Mouse (Mus musculus) kidney, adult 8-10 months (tissue): ENCODE data around the gene Ptpn11.
"Not testable (repeated sequence)": the region's sequence is repeated elsewhere in the genome, so short reads cannot be mapped to it uniquely, and the experiment has no call there.

Experiments used
- DNase-seq, 2 experiments: peaks; one replicate each; pipeline ENCODE4 v3.0.0; 2022

The Ptpn11 gene

DNA sequence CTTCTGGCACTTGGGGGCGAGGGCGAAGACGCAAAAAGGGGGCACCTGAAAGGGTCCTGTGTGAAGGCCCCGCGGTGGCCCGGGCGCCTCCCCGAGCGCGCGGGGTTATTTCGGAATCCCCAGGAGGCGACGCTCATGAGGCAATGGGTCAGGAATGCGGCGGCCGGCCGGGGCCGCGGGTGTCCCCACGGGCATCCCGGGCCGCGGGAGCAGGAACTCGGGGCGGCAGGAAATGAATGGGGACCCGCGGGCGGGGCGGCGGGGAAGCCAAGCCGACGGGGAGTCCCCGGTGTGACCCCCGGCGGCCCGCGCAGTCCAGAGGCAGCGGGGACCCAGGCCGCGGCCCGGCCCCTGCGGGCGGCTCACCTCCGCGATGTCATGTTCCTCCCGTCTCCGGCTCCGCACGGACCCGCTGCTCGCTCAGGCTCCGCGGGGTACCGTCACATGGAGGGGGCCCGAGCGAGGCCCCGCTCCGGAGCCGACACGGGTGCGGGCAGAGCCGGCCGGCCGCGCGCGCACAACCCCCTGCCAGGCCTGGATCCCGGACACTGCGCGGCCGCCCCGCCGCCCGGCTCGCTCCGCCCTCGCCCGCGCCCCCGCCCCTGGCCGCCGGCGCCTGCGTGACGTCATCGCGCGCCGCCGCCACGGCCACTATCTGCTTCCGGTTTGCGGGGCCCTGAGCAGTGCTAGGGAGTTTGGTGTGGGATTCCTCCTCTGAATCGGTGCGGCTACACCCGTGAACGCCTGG is at the start of gene Ptpn11:
Gene Ptpn11, minus strand, starts transcription at position 562 of the 748 bp plus-strand sequence.
- DNase-seq = peak; percentile 58 to 77

DNA sequence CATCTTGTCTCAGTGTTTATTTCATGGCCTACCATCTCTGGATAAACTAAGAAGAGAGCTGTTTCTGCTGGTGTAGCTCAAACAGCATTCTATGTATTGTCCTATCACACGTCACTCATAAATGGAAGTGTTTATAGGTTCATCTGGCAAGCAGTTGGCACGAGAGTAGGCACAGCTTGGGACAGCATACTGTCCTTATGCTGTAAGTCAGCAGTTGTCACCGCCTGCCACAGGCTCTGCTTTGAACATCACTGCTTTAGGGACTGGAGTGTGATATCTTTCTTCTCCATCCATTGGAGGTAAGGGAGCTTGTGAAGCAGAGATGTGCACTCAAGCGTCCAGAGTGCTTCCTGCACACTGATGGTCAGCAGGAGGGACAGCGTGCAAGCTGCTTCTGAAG is 48.6 kb upstream of the Ptpn11 start:
- DNase-seq = no peak

DNA sequence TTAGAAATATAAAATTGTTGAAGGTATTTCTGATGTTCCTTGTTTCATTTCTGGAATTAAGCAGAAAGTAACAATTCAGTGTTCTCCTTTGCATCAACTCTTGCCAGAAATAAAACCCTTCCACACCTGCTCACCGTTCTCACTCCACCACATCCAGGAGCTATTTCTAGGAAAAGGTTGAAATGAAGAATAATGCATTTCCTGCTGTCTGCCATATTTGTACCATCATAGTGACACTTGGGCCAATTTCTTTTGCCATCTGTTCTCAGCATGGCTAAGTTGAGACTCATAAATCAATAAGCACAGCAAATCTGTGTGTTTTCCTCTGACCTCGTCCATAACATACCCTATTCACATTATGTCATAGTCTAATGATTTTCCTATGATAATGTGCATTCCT is 47.0 kb upstream of the Ptpn11 start:
- no peak for DNase-seq

DNA sequence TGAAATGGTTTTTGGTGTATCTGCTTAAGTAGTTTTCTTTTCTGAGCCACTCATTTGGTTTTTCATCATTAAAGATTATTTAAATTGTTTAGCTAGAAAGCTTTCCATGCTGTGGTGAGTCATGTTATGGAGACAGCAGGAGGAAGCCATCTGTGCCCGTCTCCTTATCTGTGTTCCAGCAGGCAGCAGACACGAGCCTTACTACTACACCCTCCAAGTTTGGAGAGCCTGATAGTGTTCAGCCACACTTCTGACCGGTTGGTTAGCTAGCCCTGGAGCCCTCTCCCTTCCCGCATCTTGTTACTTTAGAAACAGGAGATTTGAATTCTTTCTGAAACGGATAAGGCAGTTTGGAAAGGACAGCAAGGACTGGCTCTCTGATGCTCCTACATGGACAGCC is 45.0 kb upstream of the Ptpn11 start:
- DNase-seq = no peak

DNA sequence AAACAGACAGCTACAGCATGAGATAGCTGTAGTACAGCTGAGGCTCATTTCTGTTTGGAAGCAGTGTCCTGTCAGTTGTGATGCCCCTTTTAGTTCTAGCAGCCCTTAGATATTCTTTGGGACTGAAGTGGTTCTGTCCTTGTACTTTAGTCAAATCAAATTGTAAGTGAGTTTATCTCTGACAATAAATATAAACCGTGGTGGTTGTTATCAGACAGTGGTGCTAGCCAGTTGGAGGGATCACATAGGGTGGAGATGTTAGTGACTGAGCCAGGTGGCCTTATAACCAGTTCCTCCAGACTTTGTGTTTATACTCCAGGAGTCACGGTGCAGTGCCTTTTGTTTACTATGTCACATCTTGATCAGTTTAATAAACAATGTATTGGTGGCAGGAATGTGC is 42.5 kb upstream of the Ptpn11 start:
- DNase-seq = no peak

DNA sequence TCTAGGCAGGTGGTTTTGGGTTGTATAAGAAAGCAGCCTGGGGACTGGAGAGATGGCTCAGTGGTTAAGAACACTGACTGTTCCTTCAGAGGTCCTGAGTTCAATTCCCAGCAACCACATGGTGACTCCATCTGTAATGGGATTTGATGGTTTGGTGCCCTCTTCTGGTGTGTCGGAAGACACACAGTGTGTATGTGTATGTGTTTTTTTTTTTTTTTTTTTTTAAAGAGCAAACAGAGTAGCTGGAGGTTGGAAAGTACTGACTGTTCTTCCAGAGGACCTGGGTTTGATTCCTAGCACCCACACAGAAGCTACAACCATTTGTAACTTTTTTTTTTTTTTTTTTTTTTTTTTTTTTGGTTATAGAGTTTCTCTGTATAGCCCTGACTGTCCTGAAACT is 41.6 kb upstream of the Ptpn11 start:
- DNase-seq = no peak

DNA sequence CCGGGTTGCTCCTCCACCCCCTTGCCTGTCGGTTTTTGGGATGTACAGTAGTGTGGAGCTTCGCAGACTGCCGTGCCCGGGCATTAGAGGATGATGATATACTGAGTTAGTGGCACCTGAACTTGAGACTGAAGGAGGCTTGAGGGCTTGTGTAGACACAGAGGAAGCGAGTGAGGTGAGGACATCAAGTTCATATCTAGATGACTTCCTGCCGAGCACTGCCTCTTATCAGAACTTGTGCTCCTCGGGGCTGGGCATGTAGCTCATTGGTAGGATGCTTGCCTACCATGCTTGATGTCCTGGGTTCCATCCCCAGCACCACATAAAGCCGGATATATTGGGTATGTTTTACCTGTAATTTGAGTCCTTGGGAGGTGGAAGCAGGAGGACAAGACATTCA is 39.6 kb upstream of the Ptpn11 start:
- DNase-seq = no peak

DNA sequence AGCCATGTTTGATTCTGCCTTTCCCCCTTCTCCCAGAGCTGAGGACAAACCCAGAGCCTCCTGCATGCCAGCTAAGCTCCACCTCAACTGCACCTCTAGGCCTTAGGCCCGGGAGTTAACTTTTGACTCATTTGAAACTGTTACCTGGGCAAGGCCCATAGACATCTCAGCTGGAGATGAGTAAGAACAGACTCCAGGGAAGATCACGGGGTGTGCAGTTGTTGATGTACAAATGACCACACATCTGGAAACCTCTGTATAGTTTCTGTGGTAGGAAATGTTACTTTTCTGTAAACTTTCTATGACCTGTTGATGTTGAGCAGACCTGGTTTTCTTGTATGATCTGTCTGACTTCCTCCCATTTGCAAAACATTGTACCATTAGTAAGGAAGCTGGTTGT is 38.0 kb upstream of the Ptpn11 start:
- no peak for DNase-seq

DNA sequence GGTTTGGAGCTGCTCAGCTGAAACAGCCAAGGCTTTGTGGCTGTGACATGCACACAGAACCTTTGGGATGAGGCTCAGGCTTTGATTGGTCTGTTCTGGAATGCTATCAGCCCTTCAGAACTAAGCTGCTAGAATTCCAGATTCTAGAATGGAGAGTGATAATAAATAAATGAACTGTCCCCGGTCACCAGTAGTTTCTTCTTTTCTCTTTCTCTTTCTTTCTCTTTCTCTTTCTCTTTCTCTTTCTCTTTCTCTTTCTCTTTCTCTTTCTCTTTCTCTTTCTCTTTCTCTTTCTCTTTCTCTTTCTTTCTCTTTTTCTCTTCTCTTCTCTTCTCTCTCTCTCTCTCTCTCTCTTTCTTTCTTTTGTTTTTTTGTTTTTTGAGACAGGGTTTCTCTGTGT is 36.1 kb upstream of the Ptpn11 start:
- DNase-seq = not testable (repeated sequence)

DNA sequence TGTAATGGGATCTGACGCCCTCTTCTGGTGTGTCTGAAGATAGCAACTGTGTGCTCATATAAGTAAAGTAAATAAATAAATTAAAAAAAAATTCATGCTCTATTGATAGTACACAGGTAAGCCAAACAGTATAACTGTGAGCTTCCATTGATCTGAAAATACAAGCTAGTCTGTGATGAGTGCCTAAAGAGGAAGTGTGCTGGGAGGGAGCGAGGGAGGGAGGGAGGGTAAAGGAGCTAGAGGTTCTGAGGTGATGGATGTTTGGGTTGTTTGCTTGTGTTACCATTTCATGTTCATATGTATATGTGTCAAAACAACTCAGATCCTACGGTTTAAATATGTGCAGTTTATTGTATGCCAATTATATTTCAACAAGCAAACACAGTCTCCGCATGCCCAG is 35.6 kb upstream of the Ptpn11 start:
- no peak for DNase-seq

DNA sequence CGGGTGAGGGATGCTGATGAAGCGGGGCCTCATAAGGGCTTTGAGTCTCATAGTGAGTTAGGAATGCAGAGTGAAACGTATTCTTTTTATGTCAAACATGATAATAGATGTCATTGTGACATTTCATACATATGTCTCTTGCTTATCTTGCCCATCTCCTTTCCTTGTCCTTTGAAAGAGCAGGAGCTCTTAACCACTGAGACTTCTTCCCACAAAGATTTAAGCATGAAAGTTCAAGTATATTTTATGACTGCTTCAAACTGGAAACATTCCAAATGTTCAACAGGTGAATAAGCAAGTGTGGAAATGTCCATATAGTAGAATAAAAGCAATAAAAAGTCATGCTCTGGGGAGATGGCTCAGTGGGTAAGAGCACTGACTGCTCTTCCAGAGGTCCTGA is 35.2 kb upstream of the Ptpn11 start:
- DNase-seq = no peak

DNA sequence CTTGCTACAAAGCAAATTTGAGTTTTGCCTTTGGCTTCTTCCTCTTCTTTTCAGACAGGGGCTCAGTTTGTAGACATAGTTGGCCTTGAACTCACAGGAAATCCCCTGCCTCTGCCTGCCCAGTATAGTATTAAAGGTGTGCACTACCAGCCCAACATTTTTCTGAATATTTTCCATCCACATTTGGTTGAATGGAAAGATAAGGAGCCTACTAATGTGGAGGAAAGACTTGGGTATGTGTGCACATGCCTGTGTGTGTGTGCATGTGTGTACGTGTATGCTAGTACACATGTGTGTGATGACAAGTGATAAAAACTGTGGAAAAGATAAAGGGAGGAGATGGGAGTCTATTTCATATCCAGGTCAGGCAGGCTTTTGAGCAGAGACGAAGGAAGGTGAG is 34.7 kb upstream of the Ptpn11 start:
- DNase-seq = no peak

DNA sequence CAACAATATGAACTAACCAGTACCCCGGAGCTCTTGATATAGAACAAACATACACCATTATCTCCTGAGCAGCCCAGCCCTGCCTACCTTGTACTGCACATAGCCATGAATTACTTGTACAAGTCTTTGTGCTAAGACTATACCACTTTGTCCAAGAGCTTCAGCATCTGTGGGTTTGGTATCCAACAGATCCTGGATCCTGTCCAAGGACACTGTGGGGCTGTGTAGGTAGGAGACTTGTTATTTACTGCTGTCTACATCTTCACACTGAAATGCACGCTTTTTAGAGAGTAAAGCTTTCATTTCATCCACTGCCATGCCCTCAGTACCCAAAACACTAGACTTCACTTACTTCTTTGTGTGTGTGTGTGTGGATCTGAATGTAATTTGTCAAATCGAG is 33.7 kb upstream of the Ptpn11 start:
- no peak for DNase-seq

DNA sequence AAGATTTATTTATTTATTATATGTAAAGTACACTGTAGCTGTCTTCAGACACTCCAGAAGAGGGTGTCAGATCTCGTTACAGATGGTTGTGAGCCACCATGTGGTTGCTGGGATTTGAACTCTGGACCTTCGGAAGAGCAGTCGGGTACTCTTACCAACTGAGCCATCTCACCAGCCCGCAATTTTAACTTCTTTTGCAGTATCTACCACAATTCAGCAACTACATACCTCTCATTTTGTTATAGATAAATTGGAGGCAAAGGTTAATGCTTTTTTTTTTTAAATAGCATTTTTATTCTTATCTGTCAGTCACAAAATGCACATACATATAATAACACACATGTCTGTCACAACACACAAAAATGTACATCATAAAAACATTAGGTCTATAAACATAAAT is 32.8 kb upstream of the Ptpn11 start:
- not testable (repeated sequence) for DNase-seq

DNA sequence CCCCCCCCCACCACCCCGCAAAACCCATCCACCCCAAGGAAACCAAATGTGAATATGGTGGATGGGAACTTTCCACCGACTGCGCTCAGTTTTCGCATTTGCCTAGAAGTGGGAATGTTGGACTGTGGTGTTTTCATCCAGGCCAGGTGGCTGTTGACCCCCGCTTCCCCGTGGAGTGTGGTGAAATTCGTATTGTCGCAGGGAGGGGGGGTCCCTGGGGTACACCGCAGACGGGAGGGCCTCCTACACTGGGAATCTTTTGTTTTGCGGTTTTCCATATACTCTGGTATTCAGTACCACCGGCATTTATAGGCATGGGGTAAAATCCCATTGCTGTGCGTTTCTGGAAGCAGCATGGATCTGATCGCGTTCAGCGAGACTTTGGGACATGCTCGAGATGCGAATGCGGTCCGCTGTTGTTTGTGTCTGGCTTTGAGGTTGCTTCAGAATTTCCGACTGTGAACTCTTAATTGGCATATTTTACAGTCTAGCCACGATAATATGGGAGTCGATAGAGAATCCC is 30.2 kb upstream of the Ptpn11 start:
- no peak for DNase-seq

DNA sequence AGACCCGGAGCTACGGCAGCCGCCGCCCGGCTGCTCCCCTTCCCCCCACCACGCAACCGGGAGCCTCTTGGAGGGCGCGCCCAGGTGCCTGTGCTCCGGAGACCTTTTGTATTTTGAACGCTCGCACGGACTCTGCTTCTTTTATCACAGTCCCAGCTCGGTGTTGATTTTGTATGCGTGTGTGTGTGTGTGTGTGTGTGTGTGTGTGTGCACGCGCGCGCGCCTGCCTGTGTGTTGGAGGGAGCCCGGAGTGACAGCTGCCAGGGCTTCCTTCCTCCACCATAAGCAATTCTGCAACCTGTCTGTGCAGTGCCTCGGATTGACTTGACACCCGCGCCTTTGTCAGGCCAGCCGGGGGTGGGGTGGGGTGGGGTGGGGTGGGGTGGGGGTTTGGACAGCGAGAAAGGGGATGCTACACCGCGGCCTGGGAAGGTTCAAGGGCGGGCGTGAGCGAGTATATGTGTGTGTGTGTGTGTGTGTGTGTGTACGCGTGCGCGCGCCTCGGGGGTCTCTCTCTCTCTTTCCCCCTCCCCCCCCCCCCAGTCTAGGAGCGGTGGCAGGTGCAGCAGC is 29.6 kb upstream of the Ptpn11 start:
- DNase-seq = no peak

DNA sequence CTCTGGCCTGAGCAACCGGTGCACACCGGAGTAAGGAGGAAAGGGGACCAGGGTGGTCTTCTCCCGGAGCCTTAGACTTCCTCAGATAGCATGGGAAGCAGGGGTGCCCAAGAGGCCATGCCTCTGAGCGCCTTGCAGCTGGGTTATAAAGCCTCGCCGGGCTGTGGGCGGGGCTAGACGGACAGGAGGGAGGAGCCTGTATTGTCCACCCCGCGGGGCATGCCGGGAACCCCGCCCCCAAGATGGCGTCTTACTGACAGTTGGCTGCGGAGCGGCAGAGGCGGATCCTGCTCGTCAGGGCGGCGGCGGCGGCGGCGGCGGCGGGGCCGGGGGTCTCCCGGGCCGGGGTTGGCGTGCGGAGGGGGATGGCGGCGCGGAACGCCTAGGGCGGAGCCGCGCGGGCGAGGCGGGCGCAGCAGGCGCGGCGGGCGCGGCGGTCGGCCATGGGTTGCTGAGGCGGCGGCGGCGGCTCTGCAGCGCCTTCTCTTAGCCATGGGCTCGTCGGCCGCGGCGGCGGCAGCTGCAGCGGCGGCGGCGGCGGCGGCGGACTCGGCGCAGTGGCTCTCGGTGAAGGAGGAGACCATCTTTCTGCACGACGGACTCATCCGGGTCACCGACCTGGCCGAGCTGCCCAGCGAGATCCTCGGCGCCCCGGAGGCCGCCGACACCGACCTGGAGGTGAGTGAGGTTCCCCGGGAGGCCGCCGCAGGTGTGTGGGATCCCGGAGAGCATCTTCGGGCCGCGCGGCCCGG is 29.0 kb upstream of the Ptpn11 start, which contains the start of gene Hectd4:
Gene Hectd4, plus strand, starts transcription at position 240 of the 752 bp plus-strand sequence.
- DNase-seq = peak; percentile 93 to 98

DNA sequence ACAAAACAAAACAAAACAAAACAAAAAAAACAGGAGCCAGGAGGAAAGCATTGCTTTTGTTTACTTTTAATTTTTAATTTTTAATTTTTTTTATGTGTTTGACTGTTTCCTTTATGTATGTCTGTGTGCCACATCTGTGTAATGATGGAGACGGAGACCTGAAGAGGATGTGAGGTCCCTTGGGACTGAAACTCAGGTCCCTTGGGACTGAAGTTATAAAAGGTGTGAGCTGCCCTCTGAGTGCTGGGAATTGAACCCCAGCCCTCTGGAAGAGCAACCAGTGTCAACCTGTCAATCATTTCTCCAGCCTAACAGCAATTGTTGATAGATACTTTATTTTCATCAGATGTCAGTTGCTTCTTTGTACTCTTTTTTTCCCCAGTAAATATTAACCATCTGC is 28.0 kb upstream of the Ptpn11 start:
- no peak for DNase-seq

DNA sequence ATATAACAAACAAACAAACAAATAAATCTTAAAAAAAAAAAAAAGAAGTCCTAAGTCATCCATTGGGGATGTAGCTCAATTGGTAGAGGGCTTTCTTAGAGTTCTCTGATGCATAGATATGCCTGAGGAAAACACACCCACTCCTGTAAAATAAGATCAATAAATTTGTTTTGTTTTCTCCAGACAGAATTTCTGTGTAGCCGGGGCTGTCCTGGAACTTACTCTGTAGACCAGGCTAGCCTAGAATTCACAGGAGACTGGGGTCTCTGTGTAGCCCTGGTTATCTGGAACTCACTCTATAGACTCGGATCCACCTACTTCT is 26.1 kb upstream of the Ptpn11 start:
- no peak for DNase-seq

DNA sequence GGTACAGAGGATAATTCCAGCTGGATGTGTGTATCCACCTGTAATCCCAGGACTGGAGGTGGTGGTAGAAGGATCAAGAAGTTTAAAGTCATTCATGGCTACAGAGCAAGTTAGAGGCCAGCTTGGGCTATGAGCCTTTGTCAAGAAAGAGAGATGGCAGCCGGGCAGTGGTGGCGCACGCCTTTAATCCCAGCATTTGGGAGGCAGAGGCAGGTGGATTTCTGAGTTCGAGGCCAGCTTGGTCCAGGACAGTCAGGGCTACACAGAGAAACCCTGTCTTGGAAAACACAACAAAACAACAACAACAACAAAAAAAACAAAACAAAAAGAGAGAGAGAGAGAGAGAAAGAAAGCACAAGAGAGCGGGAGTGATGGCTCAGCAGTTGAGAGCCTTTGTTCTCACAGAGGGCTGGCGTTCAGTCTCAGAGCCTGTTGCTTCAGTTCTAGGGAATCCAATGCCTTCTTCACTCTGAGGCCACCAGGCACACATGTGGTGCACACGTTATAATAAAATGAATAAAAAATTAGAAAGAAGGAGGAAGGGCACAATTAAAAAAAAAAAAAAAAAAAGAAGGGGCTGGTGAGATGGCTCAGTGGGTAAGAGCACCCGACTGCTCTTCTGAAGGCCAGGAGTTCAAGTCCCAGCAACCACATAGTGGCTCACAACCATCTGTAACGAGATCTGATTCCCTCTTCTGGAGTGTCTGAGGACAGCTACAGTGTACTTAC is 25.6 kb upstream of the Ptpn11 start:
- not testable (repeated sequence) for DNase-seq

DNA sequence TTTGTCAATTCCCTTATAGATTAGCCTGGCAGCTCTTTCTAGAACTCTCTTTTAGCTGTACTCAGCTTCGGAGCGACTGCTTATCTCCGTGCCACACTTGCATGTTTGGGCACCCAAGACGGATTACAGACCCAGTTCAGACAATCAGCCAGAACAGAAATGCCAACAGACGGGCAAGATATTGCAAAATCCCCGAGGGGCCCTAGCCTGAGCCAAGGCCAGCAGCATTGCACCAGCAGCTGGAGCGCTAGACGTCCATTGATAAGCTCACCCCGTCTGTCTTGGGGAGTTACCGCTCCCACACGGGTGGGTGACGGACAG is 24.9 kb upstream of the Ptpn11 start:
- DNase-seq = no peak

DNA sequence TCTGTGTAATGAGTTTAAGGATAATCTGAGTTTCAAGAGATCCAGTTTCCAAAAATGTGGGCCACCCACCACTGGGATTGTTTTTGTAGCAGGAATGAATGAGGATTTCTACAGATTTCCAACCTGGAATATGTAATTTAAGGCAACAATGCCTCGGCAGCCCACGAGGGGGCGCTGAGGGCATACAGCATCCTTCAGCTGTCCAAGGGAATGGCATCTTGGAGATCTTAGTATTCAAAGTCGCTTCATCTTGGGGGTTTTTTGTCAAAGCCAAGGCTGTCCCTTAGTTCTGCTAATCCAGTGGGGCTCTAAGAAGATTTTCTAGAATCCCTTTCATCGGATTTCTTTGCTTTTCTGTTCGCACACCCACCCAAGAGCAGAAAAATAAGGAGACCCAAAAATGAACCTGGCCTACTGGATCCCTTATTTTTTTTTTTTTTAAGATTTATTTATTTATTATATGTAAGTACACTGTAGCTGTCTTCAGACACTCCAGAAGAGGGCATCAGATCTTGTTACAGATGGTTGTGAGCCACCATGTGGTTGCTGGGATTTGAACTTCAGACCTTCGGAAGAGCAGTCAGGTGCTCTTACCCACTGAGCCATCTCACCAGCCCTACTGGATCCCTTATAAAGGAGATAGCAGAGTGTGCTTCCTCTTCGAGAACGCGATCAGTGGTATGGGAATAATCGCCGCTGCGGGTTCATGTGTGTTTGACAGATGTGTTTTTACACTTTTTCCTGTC is 24.4 kb upstream of the Ptpn11 start:
- peak in 1 of 2 experiments; percentile 74 for DNase-seq

DNA sequence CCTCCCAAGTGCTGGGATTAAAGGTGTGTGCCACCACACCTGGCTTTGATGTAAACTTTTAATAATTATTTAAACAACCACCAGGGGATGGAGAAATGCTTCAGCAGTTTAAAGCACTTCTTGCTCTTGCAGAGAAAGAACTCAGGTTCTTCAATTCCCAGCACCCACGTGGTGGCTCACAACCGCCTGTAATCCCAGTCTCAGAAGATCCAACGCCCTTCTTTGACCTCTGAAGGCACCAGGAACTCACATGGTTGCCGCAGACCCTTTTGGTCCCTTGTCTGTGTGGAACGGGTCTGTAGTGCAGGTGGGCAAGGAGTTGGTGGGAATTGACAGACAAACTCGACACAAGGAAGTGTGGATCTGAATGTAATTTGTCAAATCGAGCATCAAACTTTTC is 23.5 kb upstream of the Ptpn11 start:
- no peak for DNase-seq
